Mouse (Mus musculus): ENCODE data around the gene Entpd6. TPM values are rescaled to one million over a fixed set of nuclear protein-coding genes. Genes with fewer than 3 reads are reported as not detected.
A peak's percentile ranks its signal among the peaks of the same experiment; 100 is the strongest.

The Entpd6 gene
- total RNA-seq, 4 experiments from 2014 or later, result 6.4 to 9.8 (median 8.7) TPM

- no peak for DNase-seq
Measured at GRCm38 (mm10) chr2:150787234-150787771, 38.5 kb downstream of the Entpd6 start.

DNA sequence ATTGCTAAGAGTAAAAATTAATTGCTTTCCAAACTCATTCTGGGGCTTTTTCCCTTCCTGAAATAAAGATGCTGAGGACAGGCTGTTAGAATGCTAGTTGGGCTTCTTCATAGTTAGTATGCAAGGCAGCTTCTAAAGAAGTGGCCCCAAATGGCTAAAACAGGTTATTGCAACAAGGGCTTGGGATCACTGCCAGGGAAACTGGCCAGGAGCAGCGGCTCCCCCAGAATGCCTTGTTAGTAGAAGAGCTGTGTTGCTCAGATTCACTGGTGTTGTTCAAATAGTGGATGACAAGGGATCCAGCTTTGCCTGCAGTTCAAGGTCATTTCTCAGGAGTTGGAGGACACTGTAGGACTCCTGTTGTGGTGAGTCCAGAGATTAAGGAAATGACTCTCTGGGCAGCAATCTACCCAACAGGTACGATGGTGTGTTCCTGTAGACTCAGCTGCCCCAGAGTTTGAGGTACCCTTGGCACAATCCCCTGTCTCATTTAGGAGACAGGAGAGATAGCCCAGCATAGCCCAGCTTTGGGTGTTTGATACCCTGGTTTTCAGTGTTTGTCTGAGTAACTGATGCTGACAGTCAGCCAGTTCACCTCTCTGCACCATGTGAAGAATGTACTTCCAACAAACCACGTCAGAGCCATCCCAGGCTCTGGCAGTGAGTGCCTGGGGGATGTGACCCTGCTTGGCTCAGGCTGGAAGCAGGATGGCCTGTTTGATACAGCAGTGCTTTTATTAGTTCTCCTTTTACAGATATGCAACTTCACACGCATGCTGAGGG lies 40.1 kb downstream of the Entpd6 start:
- DNase-seq, result peak; percentile 74

DNA sequence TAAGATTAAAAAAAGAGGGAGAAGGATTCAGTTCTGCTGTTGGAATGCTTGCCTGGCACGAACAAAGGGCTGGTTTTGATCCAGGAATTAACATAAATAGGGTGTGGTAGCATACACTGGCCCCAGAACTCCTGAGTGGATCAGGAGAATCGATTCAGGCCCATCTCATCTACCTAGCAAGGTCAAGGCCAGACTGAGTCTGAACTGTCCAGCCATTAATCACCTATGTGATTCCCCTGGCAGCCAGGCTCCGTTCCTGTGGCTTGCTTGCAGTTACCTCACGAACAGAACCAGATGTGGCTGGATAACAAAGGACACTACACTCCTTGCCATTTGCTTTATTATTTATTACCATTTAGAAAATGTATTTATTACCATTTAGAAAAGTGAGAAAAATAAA lies 44.5 kb downstream of the Entpd6 start:
- DNase-seq, result no peak

DNA sequence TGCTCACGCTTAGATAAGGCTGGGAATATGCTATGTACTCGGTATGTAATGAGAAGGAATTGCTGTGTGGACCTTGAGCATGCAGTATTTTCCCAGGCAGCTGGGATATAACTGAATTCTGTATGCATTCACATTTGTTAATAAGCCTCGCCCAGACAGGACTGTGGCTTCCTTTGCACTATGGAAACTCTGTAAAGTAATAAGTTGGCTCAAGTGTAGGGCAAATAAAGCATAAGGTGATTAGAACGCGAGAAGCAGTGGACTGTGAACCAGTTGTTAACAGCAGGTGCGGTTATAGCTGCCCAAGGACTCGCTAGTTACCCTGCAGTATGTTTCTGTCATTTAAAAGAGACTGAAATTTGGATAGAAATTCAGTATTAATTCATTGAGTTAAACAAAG lies 49.2 kb downstream of the Entpd6 start:
- DNase-seq, result no peak

DNA sequence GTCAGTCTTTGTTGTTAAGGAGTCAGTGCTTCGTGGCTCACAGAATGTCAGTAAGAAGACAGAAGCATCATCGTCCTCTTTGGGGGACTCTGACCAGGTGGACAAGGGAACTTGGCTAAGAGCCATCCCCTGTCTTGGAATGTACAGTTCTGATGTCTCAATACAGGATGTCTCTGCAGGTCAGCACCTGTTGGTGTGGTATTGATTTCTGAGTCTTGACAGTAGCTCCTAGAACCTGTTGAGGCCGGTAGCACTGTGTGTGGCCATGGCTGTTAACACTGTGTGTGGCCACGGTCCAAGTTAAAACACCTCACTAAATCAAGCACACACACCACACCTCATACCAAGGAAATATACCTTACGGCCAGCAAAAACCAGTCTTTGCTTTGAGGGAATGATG lies 51.8 kb downstream of the Entpd6 start:
- DNase-seq, result no peak

- no peak for DNase-seq
Measured at GRCm38 (mm10) chr2:150803035-150803434, 54.2 kb downstream of the Entpd6 start.

GRCm38 (mm10) chr2:150808381-150808780 lies 59.5 kb downstream of the Entpd6 start:
- DNase-seq, result no peak

DNA sequence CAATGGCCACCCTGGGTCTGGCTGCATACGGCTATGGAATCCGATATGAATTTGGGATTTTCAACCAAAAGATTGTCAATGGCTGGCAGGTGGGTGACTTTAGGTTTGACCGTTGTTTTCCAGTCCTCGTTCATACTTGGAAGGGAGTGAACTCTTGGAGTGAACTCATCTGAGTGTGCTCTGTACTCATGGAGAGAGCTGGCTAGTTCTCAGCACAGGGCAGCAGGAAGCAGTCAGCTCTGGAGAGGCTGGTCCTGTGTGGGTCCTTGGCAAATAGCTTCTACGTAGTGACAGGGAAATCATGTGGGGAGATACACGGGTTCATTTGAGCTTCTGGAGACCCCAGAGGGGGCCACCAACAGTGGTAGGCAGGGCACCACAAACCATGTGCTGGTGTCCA lies 60.0 kb downstream of the Entpd6 start:
- DNase-seq, result no peak

DNA sequence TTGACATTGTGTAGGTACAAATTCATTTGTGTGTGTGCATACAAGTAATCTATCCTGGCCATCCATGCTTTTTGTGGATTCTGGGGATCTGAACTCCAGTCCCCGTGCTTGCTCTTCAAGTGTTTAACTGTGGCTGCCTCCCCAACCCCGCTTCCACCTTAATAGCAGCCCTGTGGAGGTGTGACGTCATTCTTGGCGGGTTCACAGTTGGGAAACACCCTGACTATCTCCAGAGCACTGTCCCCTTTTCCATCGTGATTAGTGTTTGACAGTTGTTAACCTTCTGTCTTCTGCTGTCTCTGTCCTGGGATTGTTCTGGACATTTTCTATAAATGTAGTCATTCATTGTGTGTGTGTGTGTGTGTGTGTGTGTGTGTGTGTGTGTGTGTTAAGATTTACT lies 61.8 kb downstream of the Entpd6 start:
- DNase-seq, result no peak

DNA sequence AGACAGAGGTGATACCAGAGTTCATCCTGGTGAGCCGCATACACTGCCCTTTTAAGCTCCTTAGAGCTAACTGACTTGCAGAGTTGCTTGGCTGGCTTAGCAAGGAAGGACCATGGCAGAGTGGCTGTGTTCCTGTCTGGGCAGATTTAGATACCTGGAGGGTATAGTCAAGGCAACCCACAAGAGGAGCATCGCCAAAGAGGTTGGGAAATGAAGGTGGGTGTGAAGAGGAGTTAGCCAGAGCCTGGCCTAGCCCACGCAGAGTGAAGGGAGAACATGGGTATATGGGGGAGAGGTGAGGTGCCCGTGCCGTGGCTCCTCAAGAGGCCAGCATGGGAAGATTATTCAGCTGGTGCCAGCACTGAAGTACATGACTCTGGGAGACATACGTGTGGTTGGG lies 64.0 kb downstream of the Entpd6 start:
- DNase-seq, result no peak

DNA sequence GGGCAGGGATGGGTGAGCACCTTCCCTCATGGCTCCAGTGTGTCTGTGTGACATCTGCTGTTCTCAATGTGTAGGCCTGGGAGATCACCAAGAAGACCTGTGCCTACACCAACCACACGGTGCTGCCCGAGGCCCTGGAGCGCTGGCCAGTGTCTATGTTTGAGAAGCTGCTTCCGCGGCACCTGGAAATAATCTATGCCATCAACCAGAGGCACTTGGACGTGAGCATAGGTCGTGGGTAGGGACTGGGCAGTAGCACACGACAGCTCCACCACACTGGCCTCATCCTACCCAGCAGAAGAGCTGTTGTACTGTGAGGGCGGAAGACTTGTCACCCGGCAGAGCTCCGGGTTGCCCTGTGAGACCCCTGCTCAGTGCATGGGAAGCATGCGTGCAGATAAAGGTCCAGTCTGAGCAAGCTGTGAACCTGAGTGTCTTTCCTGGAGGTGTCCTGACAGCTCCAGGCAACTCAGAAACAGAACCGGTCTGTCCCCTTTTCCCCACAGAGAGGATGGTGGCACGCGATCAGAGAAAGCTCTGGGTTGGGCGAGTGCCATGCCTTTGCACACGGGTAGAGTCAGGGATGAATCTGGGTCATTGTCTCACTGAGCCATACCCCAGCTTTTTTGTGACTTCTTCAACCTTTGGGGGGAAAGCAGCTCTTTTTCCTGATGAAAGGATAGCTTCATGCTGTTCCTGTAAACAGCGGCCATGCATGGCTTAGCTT lies 68.0 kb downstream of the Entpd6 start:
- DNase-seq, result no peak

DNA sequence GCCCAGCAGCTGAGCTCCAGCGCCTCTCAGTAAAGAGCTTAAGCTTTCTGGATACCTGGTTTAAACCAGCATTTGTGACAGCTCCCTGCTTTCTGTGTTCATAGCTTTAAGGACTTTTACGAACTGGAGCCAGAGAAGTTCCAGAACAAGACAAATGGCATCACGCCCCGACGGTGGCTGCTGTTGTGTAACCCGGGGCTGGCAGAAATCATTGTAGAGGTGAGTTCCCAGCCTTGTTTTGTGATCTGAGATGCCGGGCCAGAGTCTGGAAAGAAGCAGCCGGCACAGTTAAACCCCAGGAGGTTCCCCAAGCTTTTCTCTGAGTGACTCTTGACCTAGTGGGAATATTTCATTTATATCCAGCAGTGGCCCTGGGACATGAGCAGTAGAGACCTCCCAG lies 69.9 kb downstream of the Entpd6 start:
- DNase-seq, result no peak

DNA sequence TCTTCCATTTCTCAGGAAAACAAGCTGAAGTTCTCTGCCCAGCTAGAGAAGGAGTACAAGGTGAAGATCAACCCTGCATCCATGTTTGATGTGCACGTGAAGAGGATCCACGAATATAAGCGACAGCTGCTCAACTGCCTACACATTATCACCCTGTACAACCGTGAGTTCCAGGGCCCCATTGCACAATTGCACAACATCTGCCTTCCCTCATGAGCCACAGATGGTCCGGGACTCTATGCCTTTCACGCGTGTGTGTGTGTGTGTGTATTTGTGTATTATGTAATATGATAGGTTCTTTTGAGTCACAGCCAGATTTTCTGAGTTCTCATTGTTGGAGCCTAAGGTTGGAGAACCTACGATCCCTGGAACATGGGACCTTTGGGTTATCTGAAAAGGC lies 71.9 kb downstream of the Entpd6 start:
- DNase-seq, result no peak

Other genes starting within 250 kb of the Entpd6 start
- gene Cst7, start 178.6 kb upstream of the Entpd6 start, total RNA-seq (2022), result under 1 TPM in 1 of 4 experiments, not detected in 3; 0.37 TPM
- 100 to 1,000 TPM in 2 of 4 experiments, 10 to 100 TPM in 2; 83.0 to 114 (median 103) TPM for gene Apmap, start 140.5 kb upstream of the Entpd6 start, total RNA-seq (2022)
- 10 to 100 TPM; 17.3 to 20.6 (median 18.0) TPM for gene Acss1, start 80.5 kb upstream of the Entpd6 start, total RNA-seq (2022)
- not detected for gene Vsx1, start 59.7 kb upstream of the Entpd6 start, total RNA-seq (2022)
- gene Pygb, start 37.7 kb downstream of the Entpd6 start, total RNA-seq (2022), result 10 to 100 TPM; 42.0 to 71.6 (median 58.0) TPM
- 100 to 1,000 TPM in 1 of 4 experiments, 10 to 100 TPM in 3; 76.1 to 111 (median 90.2) TPM for gene Abhd12, start 155.7 kb downstream of the Entpd6 start, total RNA-seq (2022)
- gene Gins1, start 156.4 kb downstream of the Entpd6 start, total RNA-seq (2022), result 1 to 10 TPM; 2.4 to 2.7 (median 2.6) TPM